26 mouse cellular contexts compared by ENCODE assay signal in genomic region chr2:144634729-144635128, GRCm38 (mm10). TPM values are rescaled to one million over a fixed set of nuclear protein-coding genes. Genes with fewer than 3 reads are reported as not detected.
DNase-seq lines count a peak whose midpoint lies in the region; ATAC-seq and TF ChIP-seq lines count a peak whose summit lies in the region.
"Had no signal": no experiment of that assay in that cellular context is flagged by ENCODE, and none has a peak within 500 bp of the region (broad histone marks: within the 10 kb centered on the region; RNA-seq: fewer than 3 reads in every experiment).

No protein-coding gene starts in this region.

- H3K4me2 ChIP-seq in neural tube, embryonic 15.5 days, result no peak overlapping the region
- H3K4me2 ChIP-seq: embryonic facial prominence, embryonic 12.5 days; heart, embryonic 11.5 days; limb, embryonic 13.5 days; liver, embryonic 11.5 days; midbrain, embryonic 15.5 days had no signal

- peak; percentile 31 for DNase-seq in heart, adult 11 months
- DNase-seq in heart, adult 18-20 months, result no peak
- DNase-seq in kidney, adult 2 months, result peak; percentile 21
- no peak for DNase-seq in kidney, adult 18-20 months
- peak; percentile 6 for DNase-seq in testis, postnatal 10 days (ENCODE audit: low spot score)
- no peak for DNase-seq in testis, postnatal 14 days (ENCODE audit: low spot score)
- no peak for DNase-seq in frontal cortex, postnatal 25 days (ENCODE audit: low spot score in 2 of 2)
- DNase-seq: adrenal gland, postnatal 10 days; cerebellum, adult 11-12 months; cerebellum, adult 9-11 months; embryo, embryonic 11 days; heart, postnatal 36 days; lung, postnatal 10 days; right cerebral cortex, adult 18-20 months; right cerebral cortex, postnatal 4 days; thymus, postnatal 4 days had no signal

- no peaks in the 10 kb centered on the region for H3K9me3 ChIP-seq in neural tube, embryonic 15.5 days (replicated peaks)
- H3K9me3 ChIP-seq: embryonic facial prominence, embryonic 12.5 days; midbrain, embryonic 15.5 days had no signal

- no peaks in the 10 kb centered on the region for H3K27me3 ChIP-seq in kidney, adult 2 months (replicated peaks; ENCODE audit: control insufficient read depth, insufficient read depth, low read length)
- no peaks in the 10 kb centered on the region for H3K27me3 ChIP-seq in neural tube, embryonic 15.5 days (replicated peaks)
- H3K27me3 ChIP-seq: embryonic facial prominence, embryonic 12.5 days; limb, embryonic 13.5 days; midbrain, embryonic 15.5 days; Patski had no signal

- H3K9ac ChIP-seq in neural tube, embryonic 15.5 days (replicated peaks), result no peak overlapping the region
- H3K9ac ChIP-seq: embryonic facial prominence, embryonic 12.5 days; limb, embryonic 13.5 days; midbrain, embryonic 15.5 days had no signal

- WGBS in kidney, adult 2 months, result 62% methylated on average over 2 of the region's 2 CpGs
- 26% methylated on average over 2 of the region's 2 CpGs for WGBS in neural tube, embryonic 15.5 days

- no peak overlapping the region for H3K4me3 ChIP-seq in kidney, adult 2 months (ENCODE audit: insufficient read depth, low read depth, low read length)
- H3K4me3 ChIP-seq in neural tube, embryonic 15.5 days (replicated peaks), result no peak overlapping the region
- H3K4me3 ChIP-seq: embryonic facial prominence, embryonic 12.5 days; limb, embryonic 13.5 days; midbrain, embryonic 15.5 days; myocyte had no signal

- no peak overlapping the region for H3K27ac ChIP-seq in kidney, adult 2 months (ENCODE audit: insufficient read depth, low read depth, low read length)
- H3K27ac ChIP-seq in neural tube, embryonic 15.5 days (replicated peaks), result peak overlapping the region; percentile 70; the same call in 1 of the 2 replicates
- H3K27ac ChIP-seq: embryonic facial prominence, embryonic 12.5 days; limb, embryonic 13.5 days; midbrain, embryonic 15.5 days; stomach, postnatal 0 days had no signal

- ATAC-seq in neural tube, embryonic 15.5 days (ENCODE audit: low FRiP score), result peak; percentile 67
- ATAC-seq: inflammation-experienced regulatory T-cells, adult 6 months; midbrain, embryonic 15.5 days; Patski had no signal

- H3K36me3 ChIP-seq in kidney, adult 2 months (ENCODE audit: control insufficient read depth, insufficient read depth, low read length), result no peaks in the 10 kb centered on the region
- peaks cover 6% of the 10 kb centered on the region for H3K36me3 ChIP-seq in neural tube, embryonic 15.5 days
- H3K36me3 ChIP-seq: embryonic facial prominence, embryonic 12.5 days had no signal

- TF ChIP-seq POLR2A in kidney, adult 2 months (IDR thresholded peaks at IDR 0.05; ENCODE audit: low read depth, low read length), result no peak

- no peaks in the 10 kb centered on the region for H3K4me1 ChIP-seq in kidney, adult 2 months (ENCODE audit: control insufficient read depth, insufficient read depth, low read length)
- peaks cover 10% of the 10 kb centered on the region for H3K4me1 ChIP-seq in neural tube, embryonic 15.5 days
- H3K4me1 ChIP-seq: embryonic facial prominence, embryonic 12.5 days; midbrain, embryonic 15.5 days had no signal

- no peak for TF ChIP-seq CTCF in kidney, adult 2 months (conservative IDR thresholded peaks at IDR 0.05; ENCODE audit: insufficient read depth, insufficient read length, low read depth, low read length)

RNA-seq across cellular contexts. Expression of gene Dtd1, which starts 35.0 kb away (rescaled TPM):
- total RNA-seq in heart, adult 18-20 months (2021), result 10 to 100 TPM; 18.4 to 19.9 TPM
- polyA plus RNA-seq in kidney, adult 2 months (2012; rRNA removed), result 19.3 and 25.5 TPM in 2 replicates
- polyA plus RNA-seq in neural tube, embryonic 15.5 days (2015; fragmentation: Nextera tagmentation; extraction: Ambion mirVana), result 121 and 137 TPM in 2 replicates

RNA-seq across cellular contexts. Expression of gene Smim26, which starts 40.9 kb away (rescaled TPM):
- total RNA-seq in heart, adult 18-20 months (2021), result 100 to 1,000 TPM; 103 to 108 TPM
- 16.3 and 24.7 TPM in 2 replicates for polyA plus RNA-seq in kidney, adult 2 months (2012; rRNA removed)
- 62.7 and 82.4 TPM in 2 replicates for polyA plus RNA-seq in neural tube, embryonic 15.5 days (2015; fragmentation: Nextera tagmentation; extraction: Ambion mirVana)

Comparison
In these comparisons a context has a peak if more than half of its experiments do, and no peak if none do; other contexts are left out.
1. DNase-seq: peak in heart, adult 11 months (single experiment), kidney, adult 2 months (single experiment) and testis, postnatal 10 days (single experiment); none in heart, adult 18-20 months (0 of 2), kidney, adult 18-20 months (single experiment), testis, postnatal 14 days (single experiment) and frontal cortex, postnatal 25 days (0 of 2).